Mouse (Mus musculus) lung, adult 2 months (tissue): Measurements from ENCODE around the gene Ear10.
"Not testable (repeated sequence)": the region's sequence is repeated elsewhere in the genome, so short reads cannot be mapped to it uniquely, and the experiment has no call there.

Source experiments
- CTCF ChIP-seq: fragments of 200-500 bp; IDR thresholded peaks from 2 replicates; pipeline ENCODE4 v1.5.1; 2011; ENCODE audit warnings: mild to moderate bottlenecking, low read length, control low read depth; ENCODE audit not compliant: insufficient read depth
- POLR2A ChIP-seq: fragments of 200-500 bp; IDR thresholded peaks from 2 replicates; pipeline ENCODE4 v1.6.1; 2011; ENCODE audit warnings: low read depth, mild to moderate bottlenecking, control low read depth, low read length, borderline replicate concordance; ENCODE audit errors: extremely low read depth

DNA sequence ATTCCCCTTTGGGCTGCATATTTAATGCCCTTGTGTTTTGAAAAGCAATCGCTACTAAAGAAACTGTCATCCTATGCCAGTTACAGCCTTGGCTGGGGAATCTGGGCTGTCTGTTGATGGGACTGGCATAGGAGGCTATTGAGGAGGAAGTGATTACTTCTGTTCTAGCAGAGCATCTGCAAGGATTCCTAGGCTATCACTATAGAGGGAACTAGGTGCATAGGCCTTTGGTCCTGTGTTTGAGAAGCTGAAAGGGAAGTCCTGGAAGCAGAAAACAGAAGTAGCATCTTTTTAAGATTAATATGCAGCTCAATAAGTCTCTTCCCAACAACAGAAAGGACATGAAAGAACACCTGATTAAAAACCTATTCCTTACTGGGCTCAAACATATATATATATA, 32.1 kb downstream of the Ear10 start:
- TF ChIP-seq CTCF, POLR2A: not testable (repeated sequence)
